Mouse (Mus musculus): ENCODE data around the gene Pdilt. TPM values are rescaled to one million over a fixed set of nuclear protein-coding genes. Genes with fewer than 3 reads are reported as not detected.

Pdilt gene
- polyA plus RNA-seq, 1 experiment: not detected

DNA sequence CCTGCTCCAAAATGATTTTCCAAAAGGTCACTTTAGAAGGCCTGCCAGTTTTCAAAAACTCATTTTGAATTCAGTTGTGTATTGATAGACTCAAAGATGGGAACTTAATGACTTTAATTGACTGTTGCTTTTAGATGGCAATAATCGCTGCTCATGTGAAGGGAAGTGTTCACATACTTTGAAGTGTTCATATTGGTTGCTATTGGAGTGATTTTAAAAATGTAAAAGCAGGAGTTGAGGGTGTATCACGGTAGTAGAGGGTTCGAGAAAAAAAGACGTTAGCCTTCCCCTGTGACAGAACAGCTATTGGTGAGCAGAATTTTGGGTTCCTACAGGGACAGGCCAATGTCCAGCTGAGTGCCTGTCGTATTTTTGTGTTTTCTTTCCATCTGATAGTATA lies 4.1 kb downstream of the Pdilt start, which contains the start of gene Acsm5:
TSS of gene Acsm5 (plus strand) at position 301 of the 400 bp plus-strand sequence.
- WGBS: 75% methylated on average over 5 of the region's 5 CpGs
- TF ChIP-seq POLR2A (IDR thresholded peaks at IDR 0.05; ENCODE audit: insufficient read depth, low read depth, low read length): no peak
- no peak for TF ChIP-seq CTCF (IDR thresholded peaks at IDR 0.05; ENCODE audit: insufficient read depth, low read depth, low read length)
- Histone ChIP-seq H3K4me3 (ENCODE audit: insufficient read depth, low read depth, low read length) (no peak within 1 kb of the TSS), H3K4me1 (ENCODE audit: control insufficient read depth, insufficient read depth, low read length) (no peaks in the 10 kb centered on the region), H3K27ac (ENCODE audit: insufficient read depth, low read depth, low read length) (no peak within 1 kb of the TSS)

DNA sequence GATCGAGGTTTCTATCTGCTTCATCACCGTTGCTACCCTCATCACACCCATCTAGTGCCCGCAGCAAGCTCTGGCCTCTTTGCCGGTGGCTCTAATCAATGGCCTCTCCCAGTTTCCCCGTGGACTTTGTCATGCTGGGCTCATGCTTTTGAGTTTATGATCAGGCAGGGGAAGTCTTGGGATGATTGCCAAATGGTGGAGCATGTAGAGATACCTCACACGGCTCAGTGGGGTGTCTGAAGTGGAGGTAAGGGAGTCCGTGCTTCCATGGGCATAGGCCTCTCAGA lies 7.1 kb downstream of the Pdilt start:
- H3K4me3 ChIP-seq (ENCODE audit: insufficient read depth, low read depth, low read length): no peak overlapping the region
- no peaks in the 10 kb centered on the region for H3K4me1 ChIP-seq (ENCODE audit: control insufficient read depth, insufficient read depth, low read length)
- no peak for TF ChIP-seq POLR2A (IDR thresholded peaks at IDR 0.05; ENCODE audit: insufficient read depth, low read depth, low read length)
- no peak for TF ChIP-seq CTCF (IDR thresholded peaks at IDR 0.05; ENCODE audit: insufficient read depth, low read depth, low read length)
- 81% methylated on average over 7 of the region's 7 CpGs for WGBS
- H3K27ac ChIP-seq (ENCODE audit: insufficient read depth, low read depth, low read length): no peak overlapping the region

DNA sequence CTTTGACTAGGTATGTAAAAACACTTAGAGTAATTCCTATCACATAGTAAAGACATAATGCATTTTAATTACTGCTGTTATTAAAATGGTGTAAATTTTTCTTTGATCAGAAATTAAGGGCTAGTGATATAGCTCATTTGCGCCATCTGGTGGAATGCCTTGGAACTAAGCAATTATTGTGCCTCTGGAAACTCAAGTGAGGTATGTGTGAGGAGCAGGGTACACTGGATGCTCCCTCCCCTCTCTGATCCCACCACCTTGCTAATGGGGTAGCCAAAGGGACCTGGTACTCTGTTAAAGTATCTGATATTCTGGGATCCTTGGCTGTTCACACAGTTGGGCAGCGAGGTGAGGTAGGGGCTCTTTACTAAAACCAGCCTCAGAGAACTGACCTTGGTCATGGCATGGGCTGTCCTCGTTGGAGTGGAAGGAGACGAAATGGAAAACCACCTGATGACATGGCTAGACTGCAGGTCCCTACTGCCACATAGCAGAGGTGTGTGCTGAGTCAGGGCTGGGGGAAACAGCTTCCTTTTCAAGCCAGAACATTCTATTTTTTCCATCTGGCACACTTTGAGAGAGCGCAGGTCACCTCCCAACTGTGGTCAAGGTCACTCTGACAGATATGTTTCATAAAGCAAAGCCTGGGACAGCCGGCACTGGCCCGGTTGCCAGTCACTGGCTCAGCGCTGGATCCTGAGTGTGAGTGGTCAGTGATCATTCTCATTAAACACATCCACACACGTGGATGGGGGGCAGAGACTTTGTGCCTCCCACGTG lies 7.6 kb downstream of the Pdilt start:
- TF ChIP-seq POLR2A (IDR thresholded peaks at IDR 0.05; ENCODE audit: insufficient read depth, low read depth, low read length): no peak
- no peak for TF ChIP-seq CTCF (IDR thresholded peaks at IDR 0.05; ENCODE audit: insufficient read depth, low read depth, low read length)
- 68% methylated on average over 10 of the region's 10 CpGs for WGBS
- Histone ChIP-seq H3K27ac (ENCODE audit: insufficient read depth, low read depth, low read length) (no peak overlapping the region), H3K4me3 (ENCODE audit: insufficient read depth, low read depth, low read length) (no peak overlapping the region), H3K4me1 (ENCODE audit: control insufficient read depth, insufficient read depth, low read length) (no peaks in the 10 kb centered on the region)

DNA sequence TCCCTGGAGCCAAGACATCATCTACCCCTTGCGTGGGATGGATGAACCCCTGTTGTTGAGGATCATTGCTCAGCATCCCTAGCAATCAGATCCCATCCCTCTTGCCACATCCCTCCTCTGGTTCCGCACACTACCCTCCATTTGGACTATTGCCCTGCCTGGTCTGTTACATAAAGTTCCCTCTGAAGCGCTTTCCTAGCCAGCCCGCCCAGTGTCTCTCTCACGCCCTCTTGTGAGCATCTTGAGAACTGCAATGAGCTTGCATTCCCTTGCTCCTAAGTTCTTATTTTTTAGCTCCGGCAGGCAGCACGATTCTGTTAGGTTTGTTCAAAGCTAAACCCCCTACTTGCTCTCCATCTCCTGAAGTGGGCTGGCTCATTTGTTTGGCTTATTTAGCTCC lies 10.2 kb downstream of the Pdilt start:
- WGBS: 16% methylated on average over 7 of the region's 7 CpGs
- no peak overlapping the region for H3K27ac ChIP-seq (ENCODE audit: insufficient read depth, low read depth, low read length)
- H3K4me3 ChIP-seq (ENCODE audit: insufficient read depth, low read depth, low read length): no peak overlapping the region
- TF ChIP-seq POLR2A (IDR thresholded peaks at IDR 0.05; ENCODE audit: insufficient read depth, low read depth, low read length) (no peak), CTCF (IDR thresholded peaks at IDR 0.05; ENCODE audit: insufficient read depth, low read depth, low read length) (peak; percentile 38; the same call in 1 of the 2 replicates)
- no peaks in the 10 kb centered on the region for H3K4me1 ChIP-seq (ENCODE audit: control insufficient read depth, insufficient read depth, low read length)

DNA sequence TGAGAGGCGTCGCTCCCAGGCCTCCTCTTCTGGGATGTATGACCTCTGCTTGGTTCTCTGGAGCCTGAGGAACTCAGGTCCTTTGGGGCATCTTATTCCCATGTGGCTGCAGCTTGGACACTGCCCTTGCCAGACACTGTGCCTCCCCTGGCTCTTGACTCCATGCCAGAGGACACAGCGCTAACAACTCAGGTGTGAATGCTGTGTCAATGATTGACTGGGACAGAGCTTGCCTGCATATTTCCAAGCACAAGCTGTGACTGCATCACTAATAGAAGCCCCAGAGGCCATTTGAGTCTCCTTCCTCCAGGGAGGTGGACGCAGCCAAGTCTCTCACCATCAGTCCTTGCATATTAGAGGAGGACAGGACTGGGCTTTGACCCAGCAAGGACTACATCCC lies 12.1 kb downstream of the Pdilt start:
- TF ChIP-seq CTCF (IDR thresholded peaks at IDR 0.05; ENCODE audit: insufficient read depth, low read depth, low read length) (no peak), POLR2A (IDR thresholded peaks at IDR 0.05; ENCODE audit: insufficient read depth, low read depth, low read length) (no peak)
- Histone ChIP-seq H3K4me3 (ENCODE audit: insufficient read depth, low read depth, low read length) (no peak overlapping the region), H3K4me1 (ENCODE audit: control insufficient read depth, insufficient read depth, low read length) (no peaks in the 10 kb centered on the region), H3K27ac (ENCODE audit: insufficient read depth, low read depth, low read length) (no peak overlapping the region)
- WGBS: 90% methylated on average over 4 of the region's 4 CpGs

DNA sequence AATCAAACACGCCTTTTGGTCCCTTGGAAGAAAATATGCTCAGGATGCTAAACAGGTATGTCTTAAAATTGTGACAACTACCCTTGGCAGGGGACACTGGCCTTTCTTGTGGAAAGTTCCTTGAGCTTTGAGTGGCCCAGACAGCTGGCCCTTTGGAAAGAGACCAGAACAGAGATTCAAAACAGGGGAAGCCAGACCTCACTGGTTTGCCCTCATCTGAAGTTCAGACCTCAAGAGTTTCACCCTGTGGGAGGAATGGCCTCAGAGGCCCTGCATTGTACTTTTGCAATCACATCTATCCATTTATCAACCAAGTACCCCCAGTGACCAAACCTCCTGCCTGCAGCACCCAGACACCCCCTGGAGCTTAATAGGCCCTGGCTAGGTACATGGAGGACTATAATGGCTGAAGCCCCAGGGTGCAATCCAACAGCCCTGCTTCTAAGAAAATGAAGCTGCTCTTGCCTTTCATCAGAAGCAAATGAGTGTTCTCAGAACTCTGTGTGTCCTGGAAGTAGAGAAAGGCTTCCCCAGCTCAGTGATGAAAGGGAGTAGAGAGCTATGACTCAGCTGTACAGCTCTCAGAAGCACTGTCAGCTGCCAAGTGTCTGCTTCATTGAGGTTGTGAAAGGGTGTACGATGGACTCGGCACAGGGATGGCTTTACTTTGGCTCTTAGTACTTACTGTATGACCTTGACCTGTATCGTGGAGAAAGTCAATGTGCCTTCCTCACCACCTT lies 33.1 kb downstream of the Pdilt start:
- Histone ChIP-seq H3K4me3 (ENCODE audit: insufficient read depth, low read depth, low read length) (no peak overlapping the region), H3K4me1 (ENCODE audit: control insufficient read depth, insufficient read depth, low read length) (no peaks in the 10 kb centered on the region), H3K27ac (ENCODE audit: insufficient read depth, low read depth, low read length) (no peak overlapping the region)
- no peak for TF ChIP-seq POLR2A (IDR thresholded peaks at IDR 0.05; ENCODE audit: insufficient read depth, low read depth, low read length)
- no peak for TF ChIP-seq CTCF (IDR thresholded peaks at IDR 0.05; ENCODE audit: insufficient read depth, low read depth, low read length)
- WGBS: 76% methylated on average over 4 of the region's 4 CpGs

DNA sequence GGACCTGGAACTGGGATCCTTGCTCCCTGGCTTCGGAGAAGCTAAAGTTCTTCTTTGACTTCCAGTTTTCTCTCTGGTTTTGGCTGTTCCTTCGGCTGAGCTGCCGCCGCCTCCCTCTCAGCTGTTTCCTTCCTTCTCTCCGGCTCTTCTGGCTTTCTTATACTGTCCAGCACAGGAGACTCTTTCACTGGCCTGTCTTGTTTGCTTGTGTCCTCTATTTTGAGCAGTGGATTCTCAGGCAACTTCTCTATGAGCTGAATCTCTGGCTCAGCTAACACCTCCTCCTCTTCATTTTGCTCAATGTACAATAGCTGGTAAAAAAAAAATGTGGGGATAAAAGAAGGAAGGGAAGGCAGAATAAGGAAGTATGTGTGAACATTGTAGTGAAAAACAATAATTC lies 36.6 kb downstream of the Pdilt start:
- no peak for TF ChIP-seq CTCF (IDR thresholded peaks at IDR 0.05; ENCODE audit: insufficient read depth, low read depth, low read length)
- TF ChIP-seq POLR2A (IDR thresholded peaks at IDR 0.05; ENCODE audit: insufficient read depth, low read depth, low read length): no peak
- H3K27ac ChIP-seq (ENCODE audit: insufficient read depth, low read depth, low read length): no peak overlapping the region
- 97% methylated on average over 5 of the region's 5 CpGs for WGBS
- H3K4me3 ChIP-seq (ENCODE audit: insufficient read depth, low read depth, low read length): no peak overlapping the region
- H3K4me1 ChIP-seq (ENCODE audit: control insufficient read depth, insufficient read depth, low read length): no peaks in the 10 kb centered on the region

DNA sequence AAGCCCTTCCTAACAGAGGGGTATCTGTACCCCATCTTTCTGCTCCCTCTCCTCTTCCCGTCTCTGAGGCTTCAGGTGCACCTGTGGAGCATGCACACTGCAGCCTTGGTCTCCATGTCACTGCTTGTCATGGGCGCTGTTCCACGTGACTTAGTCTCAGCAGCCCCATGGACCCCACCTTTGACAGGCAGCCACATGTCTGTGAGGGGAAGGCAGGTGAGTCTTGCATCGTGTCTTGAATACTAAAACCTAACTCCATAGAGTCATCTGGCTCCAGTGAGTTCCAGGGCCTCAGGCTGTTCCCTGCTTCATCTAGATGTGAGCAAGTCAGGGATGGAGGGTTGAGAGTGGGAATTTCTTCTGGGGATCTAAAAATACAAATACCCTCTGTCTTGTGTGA lies 39.1 kb downstream of the Pdilt start:
- Histone ChIP-seq H3K4me3 (ENCODE audit: insufficient read depth, low read depth, low read length) (no peak overlapping the region), H3K27ac (ENCODE audit: insufficient read depth, low read depth, low read length) (no peak overlapping the region), H3K4me1 (ENCODE audit: control insufficient read depth, insufficient read depth, low read length) (no peaks in the 10 kb centered on the region)
- 92% methylated on average over 4 of the region's 4 CpGs for whole genome bisulfite sequencing
- no peak for TF ChIP-seq POLR2A (IDR thresholded peaks at IDR 0.05; ENCODE audit: insufficient read depth, low read depth, low read length)
- no peak for TF ChIP-seq CTCF (IDR thresholded peaks at IDR 0.05; ENCODE audit: insufficient read depth, low read depth, low read length)

DNA sequence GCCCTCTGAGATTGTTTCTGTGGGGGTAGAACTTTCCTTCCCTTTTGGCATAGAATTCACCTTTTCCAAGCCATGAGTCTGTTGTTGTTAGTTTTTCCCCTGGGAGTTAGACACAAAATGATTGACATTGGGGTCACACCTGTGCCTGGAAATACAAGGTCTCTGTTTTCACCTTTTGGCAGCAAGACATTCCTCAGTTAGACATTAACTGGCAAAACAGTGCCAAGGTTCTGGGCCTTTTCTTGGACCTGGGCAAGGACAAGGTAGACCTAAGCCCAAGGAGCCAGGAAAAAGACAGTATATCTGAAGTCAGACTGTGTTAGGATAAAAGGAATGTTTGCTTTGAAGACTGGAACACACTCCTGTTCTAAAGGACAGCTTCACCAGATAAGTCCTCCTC lies 44.0 kb downstream of the Pdilt start, which contains the start of gene Umod:
TSS of gene Umod (minus strand) at position 27 of the 400 bp plus-strand sequence.
- TF ChIP-seq CTCF (IDR thresholded peaks at IDR 0.05; ENCODE audit: insufficient read depth, low read depth, low read length): no peak
- no peak for TF ChIP-seq POLR2A (IDR thresholded peaks at IDR 0.05; ENCODE audit: insufficient read depth, low read depth, low read length)
- Histone ChIP-seq H3K4me3 (ENCODE audit: insufficient read depth, low read depth, low read length) (no peak within 1 kb of the TSS), H3K27ac (ENCODE audit: insufficient read depth, low read depth, low read length) (no peak within 1 kb of the TSS)

More for the DNA sequence above, 44.0 kb downstream of the Pdilt start, which contains the start of gene Umod:
- H3K4me1 ChIP-seq (ENCODE audit: control insufficient read depth, insufficient read depth, low read length): no peaks in the 10 kb centered on the region
